ENCODE assay signal across 12 mouse cellular contexts in the genomic region with DNA sequence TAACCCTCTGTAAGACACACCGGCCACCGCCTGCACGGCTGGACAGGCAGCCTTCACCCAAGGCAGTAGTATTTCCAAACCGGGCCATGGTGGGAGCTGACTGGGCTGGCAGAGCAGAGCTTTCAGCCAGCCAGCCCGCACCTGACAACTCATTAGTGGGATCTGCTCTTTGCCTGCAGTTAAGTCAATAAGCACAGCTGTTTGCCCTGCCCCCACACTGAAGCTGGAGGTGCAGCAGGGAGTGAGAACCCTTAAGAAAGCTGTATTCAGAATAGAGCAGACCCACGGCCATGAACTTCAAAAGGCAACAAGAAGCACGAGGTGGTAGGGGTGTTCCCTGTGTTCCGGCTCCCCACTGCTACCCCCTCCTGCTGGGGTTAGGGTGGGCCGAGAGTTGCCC. TPM values are rescaled to one million over a fixed set of nuclear protein-coding genes. Genes with fewer than 3 reads are reported as not detected.
DNase-seq lines count a peak whose midpoint lies in the region; ATAC-seq and TF ChIP-seq lines count a peak whose summit lies in the region.
"Had no signal": no experiment of that assay in that cellular context is flagged by ENCODE, and none has a peak within 500 bp of the region (broad histone marks: within the 10 kb centered on the region; RNA-seq: fewer than 3 reads in every experiment).

No protein-coding gene starts in this region.

- no peak overlapping the region for H3K4me3 ChIP-seq in hindbrain, embryonic 13.5 days
- H3K4me3 ChIP-seq in liver, postnatal 0 days (ENCODE audit: low read depth, low read length) = no peak overlapping the region
- H3K4me3 ChIP-seq: heart, embryonic 10.5 days had no signal

- peak overlapping the region; percentile 6; the same call in 1 of the 2 replicates for H3K4me2 ChIP-seq in hindbrain, embryonic 13.5 days
- H3K4me2 ChIP-seq in liver, postnatal 0 days (ENCODE audit: low read depth, low read length) = no peak overlapping the region

- H3K36me3 ChIP-seq in hindbrain, embryonic 13.5 days = 0 out of 2 replicates have a peak, but pooled peaks cover 4% of the 10 kb centered on the region
- no peaks in the 10 kb centered on the region for H3K36me3 ChIP-seq in liver, postnatal 0 days (replicated peaks; ENCODE audit: insufficient read depth, low read length)

- peak; percentile 66 to 74 for DNase-seq in kidney, postnatal 4 days
- DNase-seq in kidney, adult 9 months = no peak
- peak; percentile 46 for DNase-seq in liver, postnatal 0 days
- DNase-seq in thymus, adult 18-20 months = peak; percentile 39 to 40
- DNase-seq in yolk sac, embryonic 10.5 days (ENCODE audit: low spot score) = no peak
- DNase-seq in heart, adult 8-10 months (ENCODE audit: low spot score) = no peak
- DNase-seq: cerebellum, adult 9-11 months; kidney, adult 8-10 months; left cerebral cortex, postnatal 4 days had no signal

- TF ChIP-seq EP300 in liver, postnatal 0 days (IDR thresholded peaks at IDR 0.05; ENCODE audit: low read depth) = no peak

- no peak for ATAC-seq in hindbrain, embryonic 13.5 days (ENCODE audit: low FRiP score)
- ATAC-seq in liver, postnatal 0 days = no peak
- no peak for ATAC-seq in frontal cortex, adult (ENCODE audit: low TSS enrichment)

- peak overlapping the region; percentile 72 for H3K27ac ChIP-seq in hindbrain, embryonic 13.5 days
- no peak overlapping the region for H3K27ac ChIP-seq in liver, postnatal 0 days (ENCODE audit: low read depth)

- no peak for TF ChIP-seq CTCF in liver, postnatal 0 days (IDR thresholded peaks at IDR 0.05; ENCODE audit: low read depth)

- H3K9me3 ChIP-seq in hindbrain, embryonic 13.5 days = no peaks in the 10 kb centered on the region
- no peaks in the 10 kb centered on the region for H3K9me3 ChIP-seq in liver, postnatal 0 days (ENCODE audit: low read length)
- H3K9me3 ChIP-seq: heart, embryonic 10.5 days had no signal

- peaks cover 89% of the 10 kb centered on the region for H3K4me1 ChIP-seq in hindbrain, embryonic 13.5 days (replicated peaks)
- peaks cover 13% of the 10 kb centered on the region for H3K4me1 ChIP-seq in liver, postnatal 0 days (ENCODE audit: insufficient read depth)

- peak overlapping the region; percentile 59 for H3K9ac ChIP-seq in hindbrain, embryonic 13.5 days
- H3K9ac ChIP-seq in liver, postnatal 0 days (replicated peaks) = no peak overlapping the region

- 57% methylated on average over 9 of the region's 9 CpGs for WGBS in hindbrain, embryonic 13.5 days
- WGBS in liver, postnatal 0 days (ENCODE audit: insufficient replicate concordance) = 49% methylated on average over 9 of the region's 9 CpGs

- no peaks in the 10 kb centered on the region for H3K27me3 ChIP-seq in hindbrain, embryonic 13.5 days
- no peaks in the 10 kb centered on the region for H3K27me3 ChIP-seq in liver, postnatal 0 days (ENCODE audit: insufficient read depth, low read length)

RNA-seq across cellular contexts. Expression of a gene that starts 3.5 kb away (rescaled TPM):
- 335 and 349 TPM in 2 replicates for polyA plus RNA-seq in hindbrain, embryonic 13.5 days (2015; fragmentation: Nextera tagmentation; extraction: Ambion mirVana)
- polyA plus RNA-seq in liver, postnatal 0 days (2015; fragmentation: Nextera tagmentation; extraction: Ambion mirVana) = 101 and 107 TPM in 2 replicates
- total RNA-seq in heart, adult 8-10 months (2022) = 100 to 1,000 TPM; 333 to 355 (median 345) TPM

RNA-seq across cellular contexts. Expression of a gene that starts 37.3 kb away (rescaled TPM):
- polyA plus RNA-seq in hindbrain, embryonic 13.5 days (2015; fragmentation: Nextera tagmentation; extraction: Ambion mirVana) = 0.45 and 0.58 TPM in 2 replicates
- polyA plus RNA-seq in liver, postnatal 0 days (2015; fragmentation: Nextera tagmentation; extraction: Ambion mirVana) = 0.06 and 0.34 TPM in 2 replicates
- 1 to 10 TPM; 3.7 to 9.2 (median 4.8) TPM for total RNA-seq in heart, adult 8-10 months (2022)
- total RNA-seq: left cerebral cortex, postnatal 4 days had no signal

Comparison
In these comparisons a context has a peak if more than half of its experiments do, and no peak if none do; other contexts are left out.
1. DNase-seq: peak in kidney, postnatal 4 days (2 of 2), liver, postnatal 0 days (single experiment) and thymus, adult 18-20 months (2 of 2); none in kidney, adult 9 months (single experiment), yolk sac, embryonic 10.5 days (single experiment) and heart, adult 8-10 months (single experiment).